In the genomic region with DNA sequence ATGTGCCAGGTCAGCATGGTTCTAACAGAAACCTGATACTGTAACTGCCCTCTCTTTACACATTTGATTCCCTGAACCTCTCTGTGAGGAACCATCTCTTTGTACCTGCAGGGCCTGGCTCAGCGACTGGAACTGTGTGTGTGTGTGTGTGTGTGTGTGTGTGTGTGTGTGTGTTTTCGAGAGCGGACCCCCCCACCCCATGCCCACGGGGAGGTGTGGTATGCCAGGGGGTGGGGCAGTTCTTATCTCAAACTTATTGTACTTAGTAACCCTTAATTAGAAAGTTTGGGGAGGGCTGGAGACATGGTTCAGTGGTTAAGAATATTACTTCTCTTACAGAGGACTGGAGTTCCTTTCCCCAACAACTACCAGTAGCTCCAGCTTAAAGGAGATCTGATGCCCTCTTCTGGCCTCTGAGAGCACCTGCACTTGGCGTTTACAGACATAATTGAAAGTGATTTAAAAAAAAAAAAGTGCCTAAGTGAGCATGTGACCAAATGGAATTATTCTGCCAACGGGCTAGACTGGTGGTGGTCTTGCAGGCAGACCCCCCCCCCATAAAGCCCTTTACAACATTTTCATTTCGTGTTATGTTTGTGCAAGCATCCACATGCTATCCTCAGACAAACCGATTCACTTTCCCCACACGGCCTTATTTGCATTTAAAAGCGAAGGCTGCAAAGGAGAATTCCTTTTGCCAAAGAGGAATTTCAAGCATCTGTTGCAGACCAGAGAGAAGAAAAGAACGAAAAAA, we compare ENCODE assay signal across 8 mouse cellular contexts.
DNase-seq lines count a peak whose midpoint lies in the region; ATAC-seq and TF ChIP-seq lines count a peak whose summit lies in the region.

No protein-coding gene starts in this region.

- H3K4me1 ChIP-seq in liver, adult 2 months (ENCODE audit: control insufficient read depth, insufficient read depth, low read length) = peaks cover 2% of the 10 kb centered on the region; the same call in 1 of the 2 replicates

- peak; percentile 67 for DNase-seq in liver, adult 2 months (ENCODE audit: extremely low read depth, low read depth, low spot score)
- DNase-seq in liver = no peak
- DNase-seq in cerebellum, adult 9-10 months = peak; percentile 80
- peak; percentile 7 to 10 for DNase-seq in frontal cortex, postnatal 14 days (ENCODE audit: low spot score in 2 of 2)
- peak; percentile 2 to 21 for DNase-seq in left cerebral cortex, adult 8-10 months (ENCODE audit: low spot score in 2 of 2)
- DNase-seq in right cerebral cortex, postnatal 25 days = peak; percentile 17

- no peaks in the 10 kb centered on the region for H3K79me2 ChIP-seq in liver, adult 2 months (ENCODE audit: control insufficient read depth, insufficient read depth, low read length)

- no peaks in the 10 kb centered on the region for H3K36me3 ChIP-seq in liver, adult 2 months (ENCODE audit: control insufficient read depth, insufficient read depth, low read length)

- H3K27me3 ChIP-seq in liver, adult 2 months (ENCODE audit: control insufficient read depth, insufficient read depth, low read length) = no peaks in the 10 kb centered on the region

- peak overlapping the region; percentile 39 for H3K4me3 ChIP-seq in liver, adult 2 months (ENCODE audit: insufficient read depth, low read depth, low read length)

- TF ChIP-seq CTCF in liver, adult 2 months (IDR thresholded peaks at IDR 0.05; ENCODE audit: low read depth, low read length) = peak; percentile 49; the same call in 1 of the 2 replicates

- WGBS in liver, adult 2 months = 16% methylated on average over 9 of the region's 11 CpGs

- TF ChIP-seq POLR2A in liver, adult 2 months (IDR thresholded peaks at IDR 0.05; ENCODE audit: extremely low read depth, insufficient read depth, low read length) = no peak

- no peak overlapping the region for H3K27ac ChIP-seq in liver, adult 2 months (replicated peaks; ENCODE audit: insufficient read depth, low read depth, low read length)

- ATAC-seq in inflammation-experienced regulatory T-cells, adult 6 months = peak; percentile 52
- peak; percentile 87 for ATAC-seq in megakaryocyte, adult 5-6 weeks (ENCODE audit: poor library complexity, severe bottlenecking)

- no peak overlapping the region for H3K9ac ChIP-seq in liver, adult 2 months (ENCODE audit: low read depth, low read length)
